Mouse (Mus musculus) MN1 (cell line): ENCODE results near the gene Rmnd5b.
"Not testable (repeated sequence)": the region's sequence is repeated elsewhere in the genome, so short reads cannot be mapped to it uniquely, and the experiment has no call there.

Experiments
- DNase-seq: peaks from one replicate; pipeline ENCODE4 v3.0.0-alpha.2; 2016; ENCODE audit warnings: low spot score

Gene Rmnd5b

DNA sequence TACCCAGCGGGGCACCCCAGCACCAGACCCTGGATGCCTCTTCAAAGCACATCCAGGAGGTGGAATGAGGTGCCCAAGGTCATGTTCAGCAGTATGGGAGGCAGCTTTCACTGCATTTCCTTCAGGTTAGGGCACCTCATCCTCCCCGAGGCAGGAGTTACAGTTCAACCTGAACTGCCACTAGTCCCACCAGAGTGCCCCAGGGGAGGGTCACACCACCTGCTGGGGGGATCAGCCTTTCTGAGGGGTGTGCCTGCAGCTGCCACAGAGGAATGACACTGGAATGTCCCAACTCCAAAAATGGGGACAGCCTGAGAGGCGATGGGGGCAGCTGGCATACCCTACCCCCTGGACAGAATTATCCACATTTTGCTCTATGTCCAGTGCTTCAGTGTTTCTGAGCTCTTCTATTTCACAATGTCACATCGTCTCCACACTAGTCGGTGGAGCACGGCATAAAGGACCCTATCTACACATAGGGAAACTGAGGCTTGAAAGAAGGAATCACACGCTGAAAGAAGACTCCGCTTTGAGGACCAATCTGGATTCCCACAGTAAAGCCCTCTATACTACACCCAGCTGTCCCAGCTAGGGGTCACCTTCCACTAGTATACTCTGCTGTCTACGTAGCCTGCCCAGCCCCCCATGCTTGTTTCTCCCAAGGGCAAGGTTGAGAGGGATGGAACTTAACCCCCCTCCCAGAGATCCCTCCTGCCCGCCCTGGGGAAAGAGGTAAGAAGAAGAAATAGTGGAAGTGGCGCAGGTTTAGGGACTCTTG is 13.6 kb upstream of the Rmnd5b start:
- no peak for DNase-seq

DNA sequence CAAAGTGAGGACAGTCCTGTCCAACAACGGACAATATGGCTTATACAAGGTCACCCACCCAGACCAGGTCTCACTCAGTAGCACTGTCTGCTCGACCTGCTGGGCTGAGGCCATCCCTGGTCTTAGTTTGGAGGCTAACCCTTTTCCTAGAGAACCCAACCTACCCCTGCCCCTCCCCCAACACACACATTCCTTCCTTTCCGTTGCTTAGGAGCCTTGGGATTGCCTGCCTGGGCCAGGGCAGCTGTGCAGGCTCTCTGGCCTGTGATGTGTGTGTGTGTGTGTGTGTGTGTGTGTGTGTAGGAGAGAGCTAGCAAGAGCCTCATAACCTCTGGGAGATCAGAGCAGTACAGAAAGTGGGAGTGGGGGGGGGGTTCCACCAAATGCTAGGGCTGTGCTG is 12.9 kb upstream of the Rmnd5b start:
- no peak for DNase-seq

DNA sequence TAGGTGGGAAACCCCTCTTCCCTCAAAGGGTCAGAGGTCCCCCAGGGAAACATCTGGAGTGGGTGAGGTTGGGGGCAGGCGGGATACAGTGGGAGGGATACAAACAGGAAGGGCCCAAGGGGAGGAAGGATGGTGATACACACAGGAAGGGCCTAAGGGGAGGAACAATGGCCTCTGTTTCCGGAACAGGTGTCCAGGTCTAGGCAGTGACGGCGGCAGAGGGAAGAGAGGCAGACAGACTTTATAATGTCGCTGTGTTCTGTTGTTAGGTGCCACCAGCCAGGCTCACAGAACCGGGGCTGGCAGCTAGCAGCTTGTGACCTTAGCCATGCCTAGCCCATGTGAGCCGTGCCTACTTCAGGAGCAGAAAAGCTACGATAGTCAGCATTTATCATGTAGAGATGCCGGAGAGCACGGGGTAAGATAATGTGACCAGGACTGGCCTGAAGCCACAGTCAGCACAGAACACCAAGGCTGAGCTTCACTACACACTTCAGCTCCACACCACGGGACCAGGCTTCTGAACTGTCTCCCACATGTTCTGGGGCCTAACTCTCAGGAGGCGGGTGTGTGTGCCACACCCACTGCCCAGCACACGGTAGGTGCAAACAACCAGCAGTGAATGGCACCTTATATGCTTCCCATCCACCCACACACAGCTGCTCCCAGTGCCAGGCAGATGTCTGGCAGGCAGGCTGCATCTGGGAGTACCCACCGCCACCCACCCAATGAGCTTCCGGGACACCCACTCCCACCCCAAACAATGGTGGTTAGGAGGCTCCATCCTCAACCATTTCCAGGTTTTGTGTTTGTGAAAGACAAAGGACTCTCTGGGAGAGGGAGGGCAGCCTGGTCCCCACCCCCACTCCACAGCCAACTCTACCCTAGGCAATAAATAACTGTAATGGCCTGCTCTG is 11.3 kb upstream of the Rmnd5b start:
- no peak for DNase-seq

DNA sequence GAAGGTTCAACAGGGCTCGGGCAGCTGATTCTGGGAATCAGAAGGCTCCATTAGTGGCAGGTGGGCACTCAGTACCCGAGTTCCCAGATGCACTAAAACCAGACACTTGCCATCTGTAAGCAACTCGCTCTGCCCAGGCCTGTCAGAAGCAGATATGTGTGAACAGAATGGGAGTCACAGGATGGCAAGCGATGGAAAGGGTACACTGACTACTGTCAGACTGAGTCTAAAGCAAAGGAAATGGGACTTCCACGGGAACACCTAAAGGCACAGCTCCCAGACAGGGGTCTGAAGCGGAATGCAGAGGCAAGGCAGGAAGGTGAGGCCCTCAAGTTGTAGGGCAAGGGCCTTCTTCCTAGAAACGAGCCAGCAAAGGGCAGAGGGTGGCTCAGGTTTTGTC is 10.5 kb upstream of the Rmnd5b start:
- no peak for DNase-seq

DNA sequence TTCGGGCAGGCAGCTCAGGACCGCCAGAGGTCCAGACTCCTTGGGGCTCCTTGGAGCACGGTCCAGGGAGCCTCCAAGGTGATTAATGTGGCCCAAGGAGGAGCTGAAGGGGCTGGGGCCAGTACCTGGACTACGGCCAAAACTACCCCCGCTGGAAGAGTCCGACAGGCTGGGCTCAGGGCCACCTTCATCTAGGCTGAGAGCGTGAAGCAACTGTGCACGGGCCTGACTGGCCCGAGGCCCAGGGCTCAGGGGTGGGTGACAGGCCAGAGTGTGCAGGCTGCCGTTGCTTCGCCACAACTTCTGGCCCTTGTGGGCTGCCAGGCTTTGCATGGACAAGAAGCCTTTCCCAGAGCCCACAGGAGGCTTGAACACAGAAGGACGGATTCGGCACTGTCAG is 9.6 kb upstream of the Rmnd5b start:
- no peak for DNase-seq

DNA sequence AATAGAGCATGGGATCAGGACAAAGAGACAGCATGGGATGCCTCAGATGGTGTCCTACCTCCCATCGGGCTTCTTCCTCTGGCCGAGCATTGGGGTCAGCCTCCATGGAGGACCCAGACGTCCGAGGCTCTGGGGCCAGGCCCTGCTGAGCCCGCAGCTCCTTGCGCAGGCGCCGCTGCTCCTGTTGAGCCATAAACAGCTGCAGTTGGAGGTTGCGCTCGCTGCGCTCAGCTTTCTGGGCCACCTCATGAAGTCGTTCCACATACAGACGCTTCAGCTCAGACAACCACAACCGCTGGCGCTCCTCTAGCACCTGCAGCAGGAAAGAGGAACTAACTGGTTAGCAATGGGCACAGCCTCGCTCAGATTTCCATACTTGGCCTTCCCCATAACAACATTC is 8.5 kb upstream of the Rmnd5b start:
- DNase-seq, result no peak

DNA sequence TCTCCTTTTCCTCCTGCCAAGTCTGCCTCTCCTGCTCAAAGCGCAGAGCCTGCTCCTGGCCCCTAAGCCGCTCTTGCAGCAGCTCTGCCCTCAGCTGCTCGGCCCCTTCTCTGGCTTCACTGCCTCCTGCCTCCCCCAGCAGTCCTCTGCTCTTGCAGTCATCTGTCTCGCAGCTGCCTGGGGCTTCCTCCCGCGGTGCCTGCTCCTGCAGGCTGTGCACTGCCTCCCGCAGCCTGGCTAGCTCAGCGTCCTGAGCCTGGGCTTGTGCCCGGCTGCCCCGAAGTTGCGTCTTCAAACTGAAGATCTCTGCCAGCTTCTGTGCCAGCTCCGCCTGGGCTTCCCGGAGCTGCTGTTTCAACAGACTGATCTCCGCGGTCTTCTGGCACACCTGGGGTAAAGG is 8.1 kb upstream of the Rmnd5b start:
- DNase-seq, result no peak

DNA sequence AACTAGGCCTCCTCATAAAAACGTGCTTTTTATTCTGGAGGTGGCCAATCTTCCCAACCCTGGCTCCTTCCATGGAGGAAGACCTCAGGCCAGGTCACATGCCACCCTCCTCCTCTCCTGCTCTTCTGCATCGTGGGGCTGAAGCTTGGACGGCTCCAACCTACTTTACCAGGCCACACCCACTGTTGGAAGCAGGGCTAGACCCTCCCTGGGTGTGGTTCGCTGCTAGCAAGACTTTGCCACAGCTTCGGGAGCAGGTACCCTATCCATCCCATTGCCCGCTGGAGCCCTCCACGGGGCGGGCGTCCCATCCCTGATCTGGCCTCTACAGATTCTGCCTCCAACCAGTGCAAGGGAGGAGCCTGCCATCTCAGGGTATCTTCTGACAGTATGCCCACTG is 7.5 kb upstream of the Rmnd5b start:
- no peak for DNase-seq

DNA sequence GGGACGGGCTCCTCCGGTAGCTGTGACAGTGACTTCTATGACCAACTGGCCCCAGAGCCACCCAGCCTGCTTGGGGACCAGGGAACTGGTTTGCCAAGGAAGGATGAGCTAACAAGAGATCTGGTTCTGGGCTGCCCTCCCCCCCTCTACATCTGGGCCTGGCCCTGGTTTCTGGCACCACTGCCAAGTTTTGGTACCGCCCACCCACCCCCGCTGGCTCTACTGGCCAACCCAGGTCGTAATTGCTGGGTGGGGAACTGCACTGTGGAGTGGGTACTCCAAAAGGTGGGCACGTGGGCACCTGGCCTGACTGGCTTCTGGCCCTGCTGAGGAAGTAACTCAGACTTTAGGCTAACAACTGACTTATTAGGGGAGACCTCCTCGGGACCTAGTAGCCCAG is 5.1 kb upstream of the Rmnd5b start:
- peak; percentile 37 for DNase-seq

DNA sequence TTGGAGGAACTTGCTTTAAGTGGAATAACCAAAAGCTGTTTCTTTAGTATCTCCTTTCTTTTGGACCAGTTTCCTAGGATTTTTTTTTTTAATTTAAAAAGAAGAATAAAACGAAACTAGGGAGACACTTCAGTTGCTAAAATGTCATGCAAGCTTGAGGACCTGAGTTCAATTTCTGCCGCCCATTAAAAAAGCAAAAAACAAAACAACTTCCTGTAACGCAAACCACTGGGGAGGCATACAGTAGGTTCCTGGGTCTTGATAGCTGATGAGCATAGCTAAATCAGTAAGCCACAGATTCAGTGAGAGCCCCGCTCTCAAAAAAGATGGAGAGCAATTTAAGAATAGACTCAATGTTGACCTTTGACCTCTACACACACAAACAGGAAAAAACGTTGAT is 2.8 kb upstream of the Rmnd5b start:
- DNase-seq, result no peak

DNA sequence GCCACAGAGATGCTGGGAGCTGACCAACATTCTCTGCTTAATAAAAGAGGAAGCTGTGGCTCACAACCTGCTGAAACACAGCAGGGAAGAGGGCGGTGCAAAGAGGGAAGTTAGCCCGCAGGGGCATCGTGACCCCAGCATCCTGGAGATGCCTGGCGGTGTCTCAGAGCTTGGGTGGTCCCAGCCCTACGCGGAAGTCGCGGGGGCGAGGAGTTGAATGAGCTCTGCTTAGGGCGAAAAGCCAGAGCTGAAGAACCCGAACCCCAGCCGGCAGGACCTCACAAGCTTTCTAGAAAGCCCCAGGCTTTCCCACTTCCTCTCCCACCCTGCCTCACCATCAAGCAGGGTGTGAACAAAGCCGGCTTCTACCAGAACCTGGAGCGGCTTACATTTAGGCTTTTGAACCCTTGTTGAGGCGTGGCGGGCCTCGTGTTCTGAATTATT is 2.3 kb upstream of the Rmnd5b start:
- DNase-seq, result no peak

DNA sequence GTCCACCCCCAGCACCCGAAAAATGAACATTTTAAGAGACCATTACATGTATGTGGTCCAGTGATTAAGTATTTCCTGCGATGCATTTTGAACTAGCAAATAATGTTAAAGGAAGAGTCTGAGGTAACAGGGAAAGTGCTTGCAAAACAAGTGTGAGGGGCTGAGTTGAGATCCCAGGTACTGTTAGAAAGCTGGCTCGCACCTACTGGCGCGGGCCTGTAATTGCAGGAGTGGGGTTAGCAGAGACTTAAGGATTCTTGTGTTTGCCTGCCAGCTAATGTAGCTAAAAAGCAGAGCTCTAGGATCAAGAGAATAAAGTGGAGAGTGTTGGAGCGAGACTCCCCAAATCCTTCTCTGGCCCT is 608 bp upstream of the Rmnd5b start:
- DNase-seq, result peak; percentile 92

DNA sequence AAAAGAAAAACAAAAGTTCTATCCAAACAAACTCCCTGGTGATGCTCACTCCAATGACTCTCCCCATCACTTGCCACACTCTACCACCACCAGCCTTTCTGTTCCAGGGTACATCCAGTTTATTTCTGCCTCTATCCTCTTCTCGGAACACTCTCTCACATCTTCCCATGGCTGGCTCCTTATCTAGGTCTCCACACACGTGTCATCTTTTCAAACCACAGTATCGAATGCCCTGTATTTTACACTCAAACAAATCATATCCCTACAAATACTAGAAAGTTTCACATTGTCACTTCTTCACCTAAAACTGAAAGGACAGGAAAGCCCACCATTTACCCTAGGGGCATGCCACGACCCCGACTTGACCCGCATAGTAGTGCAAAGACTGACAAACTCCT is 570 bp downstream of the Rmnd5b start:
- no peak for DNase-seq

DNA sequence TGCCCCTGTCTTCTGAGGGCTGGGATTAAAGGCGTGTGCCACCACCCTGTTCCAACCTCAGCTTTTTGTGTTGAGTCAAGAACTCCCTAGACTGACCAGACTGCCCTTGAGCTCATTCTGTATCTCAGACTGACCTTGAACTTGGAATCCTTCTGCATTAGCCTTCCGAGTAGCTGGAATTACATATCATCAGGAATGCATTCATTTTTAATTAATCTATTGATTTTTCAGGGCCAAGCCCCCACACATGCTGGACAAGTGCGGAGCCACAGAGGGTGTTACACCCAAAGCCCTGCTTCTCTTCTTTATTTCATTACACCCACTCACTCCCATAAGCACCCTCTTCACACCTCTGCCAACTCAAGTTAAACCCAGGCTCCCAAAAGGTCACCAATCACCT is 2.0 kb downstream of the Rmnd5b start:
- DNase-seq, result no peak

DNA sequence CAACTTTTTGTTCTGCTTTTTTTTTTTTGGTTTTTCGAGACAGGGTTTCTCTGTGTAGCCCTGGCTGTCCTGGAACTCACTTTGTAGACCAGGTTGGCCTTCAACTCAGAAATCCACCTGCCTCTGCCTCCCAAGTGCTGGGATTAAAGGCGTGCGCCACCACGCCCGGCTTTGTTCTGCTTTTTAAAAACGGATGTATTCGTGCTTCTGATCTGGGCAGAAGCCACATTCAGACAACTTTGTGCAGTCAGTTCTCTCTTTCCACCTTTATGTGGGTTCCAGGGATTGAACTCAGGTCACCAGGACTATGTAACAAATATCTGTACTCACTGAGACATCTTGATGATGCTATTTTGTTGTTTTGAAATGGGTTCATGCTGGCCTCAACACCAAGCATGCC is 2.5 kb downstream of the Rmnd5b start:
- DNase-seq, result not testable (repeated sequence)

DNA sequence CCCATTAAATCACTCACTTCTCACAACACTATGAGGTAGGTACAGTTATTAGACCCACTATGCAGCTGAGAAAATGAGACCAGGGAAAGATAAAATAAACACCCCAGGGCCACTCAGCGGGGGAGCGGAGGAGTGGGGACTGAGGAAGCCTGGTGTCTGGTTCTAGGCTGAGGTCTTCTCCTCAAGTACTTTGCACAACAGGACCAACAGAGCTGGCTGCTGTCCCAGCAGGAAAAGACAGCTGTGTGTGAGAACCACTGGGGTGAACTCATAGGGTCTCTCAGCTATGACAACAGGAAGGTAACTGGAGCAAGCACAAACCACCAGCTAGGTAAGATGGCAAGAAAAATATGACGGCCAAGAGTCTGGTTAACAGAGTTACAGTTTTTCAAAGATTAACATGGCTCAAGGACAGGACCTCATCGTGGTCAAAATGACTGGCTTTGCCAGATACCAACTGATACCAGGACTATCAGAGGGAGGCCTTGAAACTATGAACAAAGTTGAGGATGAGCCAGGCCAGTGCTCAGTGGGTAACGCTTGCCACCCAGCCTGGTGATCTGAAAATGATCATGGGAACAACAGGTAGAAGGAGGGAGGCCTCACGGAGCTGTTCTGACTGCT is 3.5 kb downstream of the Rmnd5b start:
- no peak for DNase-seq

DNA sequence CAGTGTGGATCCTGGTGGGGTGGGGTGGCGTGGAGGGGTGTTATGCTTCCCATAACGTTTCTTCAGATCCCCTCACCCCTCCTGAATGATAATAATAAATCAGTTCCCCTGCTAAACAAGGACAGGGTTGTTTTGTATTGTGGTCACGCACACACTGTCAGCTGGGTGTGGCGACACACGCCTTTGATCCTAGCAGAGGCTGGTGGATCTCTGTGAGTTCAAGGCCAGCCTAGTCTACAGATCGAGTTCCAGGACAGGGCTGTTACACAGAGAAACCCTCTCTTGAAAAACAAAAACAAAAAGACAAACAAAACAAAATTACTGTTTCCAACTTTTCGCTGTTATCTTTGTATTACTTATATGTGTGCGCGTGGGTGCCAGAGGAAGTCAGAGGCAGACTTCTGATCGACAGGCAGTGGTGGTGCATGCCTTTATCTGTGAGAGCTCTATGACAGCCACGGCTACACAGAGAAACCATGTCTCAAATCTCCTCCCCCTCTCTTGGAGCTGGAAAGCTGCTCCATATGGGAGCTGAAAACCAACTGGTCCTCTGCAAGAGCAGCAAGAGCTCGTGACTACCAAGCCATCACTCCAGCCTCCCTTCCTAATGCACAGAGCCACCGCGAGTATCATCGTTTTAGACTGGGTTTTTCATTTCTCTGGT is 5.9 kb downstream of the Rmnd5b start:
- no peak for DNase-seq

DNA sequence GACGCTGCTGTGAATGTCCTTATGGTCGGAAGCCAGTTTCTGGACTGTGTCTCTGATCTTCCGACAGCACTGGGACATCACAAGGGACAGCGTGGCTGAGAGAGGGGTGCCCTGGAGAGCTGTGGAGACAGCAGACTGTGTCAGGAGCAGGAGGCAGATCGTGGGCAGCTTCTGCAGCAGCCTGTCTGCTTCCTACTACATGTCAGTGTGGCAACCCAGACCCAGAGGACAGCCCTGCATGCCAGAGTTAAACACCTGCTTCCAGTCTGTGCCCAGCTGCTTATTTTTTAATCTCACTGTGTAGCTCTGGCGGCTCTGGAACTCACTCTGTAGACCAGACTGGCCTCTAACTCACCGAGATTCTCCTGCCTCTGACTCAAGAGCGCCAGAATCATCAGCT is 7.8 kb downstream of the Rmnd5b start:
- DNase-seq, result no peak

DNA sequence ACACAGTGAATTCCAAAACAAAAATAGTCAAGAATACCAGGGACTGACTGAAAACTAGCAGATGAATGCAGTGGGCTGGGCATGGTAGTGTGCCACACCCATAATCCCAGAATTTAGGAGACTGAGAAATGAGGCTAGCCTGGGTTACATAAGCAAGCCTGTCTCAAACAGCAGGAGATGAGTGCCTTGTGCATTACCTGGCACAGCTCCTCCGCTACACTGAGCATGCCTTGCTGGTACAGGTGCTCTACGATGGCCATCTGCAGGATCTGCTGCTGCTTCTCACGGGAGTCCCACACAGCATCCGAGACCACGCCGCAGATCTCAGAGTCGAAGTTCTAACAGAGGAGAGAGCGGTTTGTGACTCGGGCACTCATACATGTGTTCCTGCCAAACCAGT is 8.3 kb downstream of the Rmnd5b start:
- no peak for DNase-seq

DNA sequence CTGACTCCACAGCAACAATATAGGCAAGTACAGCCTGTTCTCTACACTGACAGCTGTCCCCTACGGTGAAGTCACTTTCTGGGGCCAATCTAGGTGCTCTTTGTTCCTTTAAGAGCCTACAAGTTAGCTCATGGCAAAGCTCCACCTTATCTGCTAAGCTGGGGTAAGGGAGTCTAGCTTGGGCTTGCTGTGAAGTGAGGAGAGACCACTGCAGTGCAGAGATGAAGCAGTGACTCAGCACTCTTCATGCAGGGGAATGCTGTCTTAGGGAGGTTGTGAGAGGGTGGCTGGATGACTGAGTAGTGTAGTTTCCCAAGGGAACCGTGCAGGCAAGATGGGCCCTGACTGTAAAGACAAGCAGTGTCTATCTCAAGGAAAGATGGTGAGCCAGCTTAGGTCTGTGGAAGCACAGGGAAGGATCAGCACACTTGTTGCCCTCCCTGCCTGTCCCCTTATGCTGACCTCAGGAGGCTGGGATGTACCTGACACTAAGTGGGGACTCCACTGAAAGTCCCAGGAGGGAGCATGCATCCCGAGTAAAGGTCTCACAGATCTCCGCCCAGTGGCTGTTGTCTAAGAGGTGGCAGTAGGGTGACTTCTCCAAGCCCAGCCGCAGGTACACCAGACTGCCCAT is 10.4 kb downstream of the Rmnd5b start:
- DNase-seq, result peak; percentile 46

DNA sequence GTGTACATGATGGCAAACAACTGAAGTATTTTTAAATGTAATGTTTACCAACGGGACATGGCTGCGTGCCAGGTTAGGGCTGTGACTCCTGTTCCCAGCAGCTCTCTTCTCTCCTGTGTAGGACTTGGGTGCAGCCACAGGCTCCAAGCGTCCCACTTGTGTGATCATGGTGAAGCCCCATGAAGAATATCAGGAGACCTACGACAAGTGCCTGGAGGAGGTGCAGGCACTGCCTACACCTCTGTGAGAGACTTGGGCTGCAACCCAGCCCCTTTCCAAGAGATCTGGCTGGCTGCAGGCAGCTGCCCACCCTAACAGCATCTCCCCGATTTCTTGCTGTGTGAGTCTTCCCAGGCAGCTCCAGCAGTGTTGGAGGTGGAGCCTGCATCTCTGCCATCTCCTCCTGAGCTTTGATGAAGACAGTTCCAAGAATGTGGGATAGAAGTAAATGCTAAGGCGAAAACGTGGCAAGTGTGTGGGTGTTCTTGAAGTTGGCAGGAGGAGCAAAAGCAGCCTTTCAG is 12.7 kb downstream of the Rmnd5b start:
- no peak for DNase-seq

DNA sequence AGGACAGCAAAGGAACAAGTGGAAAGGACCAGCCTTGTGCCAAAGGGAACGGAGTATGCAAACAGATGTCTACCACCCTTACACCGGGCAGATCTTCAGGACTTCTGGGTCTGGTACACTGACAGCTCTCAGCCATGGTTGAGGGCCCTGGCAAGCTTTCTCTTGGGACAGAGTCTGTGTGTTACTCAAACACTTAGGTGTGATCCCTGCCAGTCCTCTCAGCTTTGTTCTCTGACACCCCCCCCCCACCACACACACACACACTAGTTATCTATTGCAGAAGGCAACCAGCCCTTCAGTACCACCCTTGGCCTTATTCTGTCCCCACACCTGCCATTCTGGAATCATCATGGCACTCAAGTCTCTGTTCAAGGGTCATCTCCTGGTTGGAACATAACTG is 13.9 kb downstream of the Rmnd5b start:
- no peak for DNase-seq
